Mouse (Mus musculus) limb, embryonic 10.5 days (tissue): ENCODE results near the gene Gmip. TPM values are rescaled to one million over a fixed set of nuclear protein-coding genes. Genes with fewer than 3 reads are reported as not detected.

ENCODE experiments used
- DNase-seq: peaks from one replicate; pipeline ENCODE4 v3.0.0-alpha.2; 2017; ENCODE audit warnings: low spot score
- H3K27ac ChIP-seq: fragments of 300-500 bp; sonication (generic); 2 replicates; pipeline ENCODE4 v1.5.1; 2016; ENCODE audit warnings: mild to moderate bottlenecking
- H3K27me3 ChIP-seq: fragments of 300-500 bp; sonication (generic); 2 replicates; pipeline ENCODE4 v1.6.1; 2016; ENCODE audit warnings: low read depth, mild to moderate bottlenecking; ENCODE audit not compliant: poor library complexity, severe bottlenecking
- H3K36me3 ChIP-seq: fragments of 300-500 bp; sonication (generic); 2 replicates; pipeline ENCODE4 v1.6.1; 2016; ENCODE audit warnings: mild to moderate bottlenecking, moderate library complexity
- H3K4me1 ChIP-seq: fragments of 300-500 bp; sonication (generic); 2 replicates; pipeline ENCODE4 v1.6.1; 2016
- H3K4me3 ChIP-seq: fragments of 300-500 bp; sonication (generic); 2 replicates; pipeline ENCODE4 v1.5.1; 2016; ENCODE audit warnings: mild to moderate bottlenecking, moderate library complexity
- H3K9me3 ChIP-seq: fragments of 300-500 bp; sonication (generic); replicated peaks from 2 replicates; pipeline ENCODE4 v1.6.1; 2016; ENCODE audit warnings: mild to moderate bottlenecking
- WGBS: fragments of 180-500 bp; shearing (Covaris S2); methylation state at CpG from one replicate; pipeline ENCODE4 v1.1.7; 2016; 5-methylcytosine and 5-hydroxymethylcytosine counted together
- polyA plus RNA-seq: library from polyadenylated mRNA; unstranded; fragments of >200 nt; fragmentation: Nextera tagmentation; extraction: Ambion mirVana; gene quantifications from 2 replicates; pipeline ENCODE4 v1.2.1, GENCODE M21; 2016

Gmip gene
- polyA plus RNA-seq, 1 experiment from 2014 or later: 9.3 TPM

DNA sequence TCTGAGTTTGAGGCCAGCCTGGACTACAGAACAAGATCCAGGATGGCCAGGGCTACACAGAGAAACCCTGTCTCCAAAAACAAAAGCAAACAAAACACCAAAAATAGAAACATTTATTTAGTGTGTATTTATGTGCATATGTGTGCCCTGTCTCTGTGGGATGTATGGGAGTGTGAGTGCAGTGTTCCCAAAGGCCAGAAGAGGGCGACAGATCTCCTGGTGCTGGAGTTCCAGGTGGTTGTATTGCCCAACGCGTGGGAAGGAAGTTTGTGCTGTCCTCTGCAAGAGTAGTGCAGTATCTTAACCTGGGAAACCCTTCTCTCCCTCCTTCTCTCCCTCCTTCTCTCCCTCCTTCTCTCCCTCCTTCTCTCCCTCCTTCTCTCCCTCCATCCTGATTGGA is 41.4 kb downstream of the Gmip start:
- Histone ChIP-seq H3K4me1 (no peaks in the 10 kb centered on the region), H3K27me3 (no peaks in the 10 kb centered on the region), H3K27ac (no peak overlapping the region), H3K36me3 (no peaks in the 10 kb centered on the region), H3K4me3 (no peak overlapping the region), H3K9me3 (no peaks in the 10 kb centered on the region)
- no peak for DNase-seq
- 54% methylated on average over 3 of the region's 3 CpGs for WGBS

DNA sequence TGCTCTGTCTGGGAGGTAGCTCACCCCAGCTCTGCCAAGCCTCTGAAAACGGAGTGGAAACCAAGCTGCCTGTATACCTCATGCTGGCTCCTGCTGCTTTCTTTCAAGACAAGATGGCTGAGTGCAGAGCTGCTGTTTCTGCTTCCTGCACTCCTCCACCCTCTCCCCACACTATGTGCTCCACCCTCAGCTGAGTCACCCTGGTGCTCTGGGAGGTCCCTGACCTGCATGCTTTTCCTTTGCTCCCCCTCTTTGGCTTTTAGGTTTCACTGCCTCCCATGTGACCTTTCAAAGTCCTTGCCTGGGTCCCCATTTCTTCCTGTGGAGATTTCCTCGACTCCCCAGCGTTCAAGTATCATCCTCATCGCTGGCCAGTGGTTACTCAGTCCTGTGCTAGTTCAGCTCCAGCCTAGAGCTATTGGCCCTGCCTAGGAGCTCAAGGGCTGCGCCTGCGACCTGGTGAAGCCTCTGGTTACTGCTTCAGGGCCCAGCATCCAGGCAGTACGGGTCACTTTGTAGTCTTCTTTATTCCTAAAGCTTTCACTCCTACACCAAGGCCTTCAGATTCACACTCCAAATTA is 42.5 kb downstream of the Gmip start:
- H3K27ac ChIP-seq: no peak overlapping the region
- no peaks in the 10 kb centered on the region for H3K9me3 ChIP-seq
- H3K4me3 ChIP-seq: no peak overlapping the region
- H3K4me1 ChIP-seq: no peaks in the 10 kb centered on the region
- H3K36me3 ChIP-seq: no peaks in the 10 kb centered on the region
- WGBS: 79% methylated on average over 7 of the region's 7 CpGs
- DNase-seq: no peak
- no peaks in the 10 kb centered on the region for H3K27me3 ChIP-seq

- no peaks in the 10 kb centered on the region for H3K36me3 ChIP-seq
- no peaks in the 10 kb centered on the region for H3K9me3 ChIP-seq
- no peak overlapping the region for H3K27ac ChIP-seq
- no peak overlapping the region for H3K4me3 ChIP-seq
- H3K27me3 ChIP-seq: no peaks in the 10 kb centered on the region
- H3K4me1 ChIP-seq: no peaks in the 10 kb centered on the region
- DNase-seq: no peak
- 93% methylated on average over 10 of the region's 10 CpGs for WGBS
These were observed 45.4 kb downstream of the Gmip start for GRCm38 (mm10) chr8:69853869-69854268.

DNA sequence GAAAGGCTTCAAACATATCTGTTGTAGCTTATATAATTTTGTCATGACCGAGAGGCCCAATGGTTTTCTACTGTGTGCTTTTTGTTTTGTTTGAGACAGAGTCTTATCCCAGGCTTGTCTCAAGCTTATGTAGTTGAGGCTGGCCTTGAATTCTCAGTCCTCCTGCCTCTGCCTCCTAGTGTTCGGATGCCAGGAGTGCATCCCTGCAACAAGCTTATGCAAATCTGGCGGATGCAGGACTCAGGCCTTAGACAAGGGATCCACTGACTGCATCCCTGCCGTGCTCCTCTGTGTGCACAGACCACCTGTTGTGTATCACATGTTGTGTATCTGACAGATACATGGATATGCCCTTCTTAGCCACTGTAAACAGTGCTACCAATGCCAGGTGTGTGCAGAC is 52.3 kb downstream of the Gmip start:
- DNase-seq: no peak
- H3K36me3 ChIP-seq: no peaks in the 10 kb centered on the region
- no peaks in the 10 kb centered on the region for H3K27me3 ChIP-seq
- H3K27ac ChIP-seq: no peak overlapping the region
- WGBS: 66% methylated on average over 4 of the region's 4 CpGs
- H3K4me3 ChIP-seq: no peak overlapping the region
- no peaks in the 10 kb centered on the region for H3K4me1 ChIP-seq
- no peaks in the 10 kb centered on the region for H3K9me3 ChIP-seq

- 65% methylated on average over 2 of the region's 2 CpGs for WGBS
- H3K36me3 ChIP-seq: no peaks in the 10 kb centered on the region
These were observed 52.8 kb downstream of the Gmip start for GRCm38 (mm10) chr8:69861251-69861650.

GRCm38 (mm10) chr8:69863387-69864020 is 55.0 kb downstream of the Gmip start:
- Histone ChIP-seq H3K9me3 (no peaks in the 10 kb centered on the region), H3K27me3 (no peaks in the 10 kb centered on the region), H3K4me1 (no peaks in the 10 kb centered on the region), H3K27ac (no peak overlapping the region), H3K36me3 (no peaks in the 10 kb centered on the region), H3K4me3 (no peak overlapping the region)
- 94% methylated on average over 5 of the region's 5 CpGs for WGBS
- DNase-seq: no peak

More at GRCm38 (mm10) chr8:69861251-69861650, 52.8 kb downstream of the Gmip start:
- Histone ChIP-seq H3K4me1 (no peaks in the 10 kb centered on the region), H3K27ac (no peak overlapping the region), H3K27me3 (no peaks in the 10 kb centered on the region), H3K4me3 (no peak overlapping the region), H3K9me3 (no peaks in the 10 kb centered on the region)
- no peak for DNase-seq

DNA sequence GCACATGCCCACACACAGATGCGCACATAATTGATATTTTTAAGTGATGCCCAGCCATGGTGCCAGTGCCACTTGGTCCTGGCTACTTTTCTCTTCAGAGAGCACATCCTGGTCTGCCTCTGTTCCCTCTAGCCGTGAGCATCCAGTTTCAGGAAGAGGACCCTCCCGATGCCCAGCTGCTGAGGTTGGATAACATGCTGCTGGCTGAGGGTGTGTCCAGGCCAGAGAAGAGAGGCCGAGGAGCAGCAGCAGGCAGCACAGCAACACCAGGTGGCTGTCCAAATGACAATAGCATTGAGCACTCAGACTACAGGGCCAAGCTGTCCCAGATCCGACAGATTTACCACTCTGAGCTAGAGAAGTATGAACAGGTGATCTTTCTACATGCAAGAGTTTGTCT is 55.7 kb downstream of the Gmip start:
- Histone ChIP-seq H3K4me1 (no peaks in the 10 kb centered on the region), H3K27me3 (no peaks in the 10 kb centered on the region; the same call in 1 of the 2 replicates), H3K27ac (no peak overlapping the region), H3K36me3 (no peaks in the 10 kb centered on the region), H3K9me3 (no peaks in the 10 kb centered on the region), H3K4me3 (no peak overlapping the region)
- 81% methylated on average over 5 of the region's 5 CpGs for WGBS
- DNase-seq: no peak

DNA sequence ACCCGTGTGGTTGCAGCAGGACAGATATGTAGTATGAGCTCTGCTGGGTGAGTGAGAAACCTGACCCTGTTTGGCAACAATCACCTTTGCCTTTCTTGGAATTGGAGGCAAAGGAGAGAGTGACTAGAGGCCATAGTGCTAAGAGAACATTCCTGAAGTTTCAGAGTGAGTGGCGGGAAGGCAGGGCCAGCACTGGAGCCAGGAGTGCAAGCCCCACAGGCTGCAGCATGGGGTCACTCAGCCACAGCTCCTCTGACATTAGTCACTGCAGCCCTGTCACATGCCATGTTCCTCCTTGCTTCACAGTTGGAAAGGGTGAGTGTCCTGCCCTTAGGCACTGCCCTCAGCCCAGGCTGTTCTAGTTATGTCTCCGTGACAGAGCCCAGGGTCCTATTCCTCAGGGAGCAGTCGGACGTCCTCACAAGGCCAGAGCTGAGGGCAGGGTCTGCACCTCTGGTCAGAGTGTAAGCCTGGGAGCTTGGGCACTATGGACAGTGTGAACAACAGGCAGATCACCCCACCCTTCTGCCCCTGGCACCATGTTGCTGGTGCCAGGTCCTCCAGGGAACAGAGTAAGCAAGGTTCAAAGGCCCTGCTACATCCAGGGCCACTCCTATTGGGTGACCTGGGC is 59.3 kb downstream of the Gmip start:
- Histone ChIP-seq H3K36me3 (no peaks in the 10 kb centered on the region), H3K27me3 (peaks cover 6% of the 10 kb centered on the region; the same call in 1 of the 2 replicates), H3K9me3 (no peaks in the 10 kb centered on the region), H3K27ac (no peak overlapping the region), H3K4me3 (no peak overlapping the region), H3K4me1 (no peaks in the 10 kb centered on the region)
- no peak for DNase-seq
- 62% methylated on average over 5 of the region's 5 CpGs for WGBS

- Histone ChIP-seq H3K9me3 (no peaks in the 10 kb centered on the region), H3K4me3 (no peak overlapping the region), H3K36me3 (no peaks in the 10 kb centered on the region), H3K4me1 (no peaks in the 10 kb centered on the region), H3K27me3 (peaks cover 20% of the 10 kb centered on the region), H3K27ac (no peak overlapping the region)
- DNase-seq: no peak
- WGBS: 82% methylated on average over 11 of the region's 11 CpGs
These were observed 61.7 kb downstream of the Gmip start for GRCm38 (mm10) chr8:69870003-69870765.

GRCm38 (mm10) chr8:69870907-69871306 is 62.4 kb downstream of the Gmip start:
- H3K4me1 ChIP-seq: no peaks in the 10 kb centered on the region
- H3K27ac ChIP-seq: no peak overlapping the region
- H3K27me3 ChIP-seq: peaks cover 27% of the 10 kb centered on the region
- 85% methylated on average over 6 of the region's 6 CpGs for WGBS
- no peak for DNase-seq
- H3K9me3 ChIP-seq: no peaks in the 10 kb centered on the region
- H3K36me3 ChIP-seq: no peaks in the 10 kb centered on the region
- no peak overlapping the region for H3K4me3 ChIP-seq
